Mouse (Mus musculus) central nervous system, embryonic 18 days (tissue): ENCODE results near the gene Stmnd1. TPM values are rescaled to one million over a fixed set of nuclear protein-coding genes. Genes with fewer than 3 reads are reported as not detected.

Experiments
- polyA plus RNA-seq: library from polyadenylated mRNA; depleted of rRNA; stranded (reverse); fragments of >200 nt; gene quantifications from 2 replicates; pipeline ENCODE4 v1.2.3, GENCODE M21; 2012; rRNA removed

The Stmnd1 gene
- 0.05 and 0.16 TPM in 2 replicates for polyA plus RNA-seq

GRCm38 (mm10) chr13:46273453-46274110 lies at the start of gene Stmnd1:
Gene Stmnd1, plus strand, starts transcription at chr13:46273721.

Other genes with a start within 250 kb of the Stmnd1 start
- 15.6 and 18.2 TPM in 2 replicates for gene Rbm24, start 144.7 kb downstream of the Stmnd1 start, polyA plus RNA-seq
- 21.7 and 22.6 TPM in 2 replicates for gene Cap2, start 228.1 kb downstream of the Stmnd1 start, polyA plus RNA-seq